Mouse (Mus musculus): Measurements from ENCODE around the gene Ubqln5.

GRCm38 (mm10) chr7:104129726-104130125 lies at the start of gene Ubqln5:
- no peak for TF ChIP-seq GATA1 (IDR thresholded peaks at IDR 0.05; ENCODE audit: borderline replicate concordance, low read length)
- TF ChIP-seq FLI1 (IDR thresholded peaks at IDR 0.05; ENCODE audit: low read length), result no peak
